Mouse (Mus musculus) lung, postnatal 14 days (tissue): ENCODE measurements around the gene Bco1.

Experiments
- DNase-seq: peaks from one replicate; pipeline ENCODE4 v3.0.0; 2021

Gene Bco1

GRCm38 (mm10) chr8:117094053-117094452 lies 1.6 kb upstream of the Bco1 start:
- peak; percentile 36 for DNase-seq

GRCm38 (mm10) chr8:117097051-117097563 lies 1.5 kb downstream of the Bco1 start:
- no peak for DNase-seq

DNA sequence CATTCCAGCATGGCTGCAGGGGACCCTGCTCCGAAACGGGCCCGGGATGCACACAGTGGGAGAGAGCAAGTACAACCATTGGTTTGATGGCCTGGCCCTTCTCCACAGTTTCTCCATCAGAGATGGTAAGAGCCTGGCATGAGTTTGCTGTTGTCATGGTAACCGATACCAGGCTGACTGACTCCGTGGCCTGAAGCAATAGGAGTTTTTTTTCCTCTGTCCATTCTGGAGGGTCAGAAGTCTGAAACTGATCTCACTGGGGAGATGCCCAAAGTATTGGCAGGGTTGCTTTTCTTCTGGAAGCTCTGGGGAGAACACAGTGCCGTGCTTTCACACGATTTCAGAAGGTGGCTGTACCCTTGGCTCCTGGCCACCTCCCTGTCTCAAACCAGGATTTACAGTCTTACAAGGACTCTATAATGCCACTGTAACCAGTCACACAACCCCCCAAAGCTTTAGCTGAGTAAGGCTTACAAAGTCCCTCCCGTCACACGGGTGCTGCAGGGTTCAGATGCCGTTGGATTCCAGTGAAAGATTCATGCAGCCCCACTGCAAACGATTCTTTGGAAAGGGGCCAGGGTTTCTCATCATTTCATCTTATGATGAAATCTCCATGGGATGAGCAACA lies 2.0 kb downstream of the Bco1 start:
- peak; percentile 23 for DNase-seq

GRCm38 (mm10) chr8:117107533-117107932 lies 11.9 kb downstream of the Bco1 start:
- peak; percentile 83 for DNase-seq

DNA sequence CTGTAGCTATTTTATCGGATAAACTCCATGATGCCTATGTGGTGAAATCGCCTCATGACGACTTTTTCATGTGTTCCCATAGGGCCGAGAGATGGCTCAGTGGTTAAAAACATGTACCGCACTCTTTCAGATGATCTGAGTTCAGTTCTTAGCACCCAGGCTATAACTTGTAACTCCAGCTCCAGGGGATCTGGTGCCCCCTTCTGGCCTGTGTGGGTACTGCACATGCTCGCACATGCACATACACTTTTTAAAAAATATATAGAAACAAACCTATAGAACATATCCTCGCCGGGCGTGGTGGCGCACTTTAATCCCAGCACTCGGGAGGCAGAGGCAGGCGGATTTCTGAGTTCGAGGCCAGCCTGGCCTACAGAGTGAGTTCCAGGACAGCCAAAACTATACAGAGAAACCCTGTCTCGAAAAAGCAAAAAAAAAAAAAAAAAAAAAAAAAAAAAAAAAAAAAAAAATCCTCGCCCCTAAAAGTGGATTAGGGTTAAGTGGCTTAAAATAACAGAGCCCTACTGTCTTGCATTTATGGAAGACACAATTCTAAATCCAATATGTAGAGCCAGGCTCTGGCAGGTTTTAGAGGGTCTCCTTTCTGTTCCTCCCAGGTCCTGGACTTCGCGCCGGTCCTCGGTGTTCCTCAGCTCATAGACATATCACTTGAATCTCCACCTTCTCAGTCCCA lies 13.5 kb downstream of the Bco1 start:
- no peak for DNase-seq

- peak; percentile 87 for DNase-seq
Observed at GRCm38 (mm10) chr8:117109801-117110390, 14.2 kb downstream of the Bco1 start.

DNA sequence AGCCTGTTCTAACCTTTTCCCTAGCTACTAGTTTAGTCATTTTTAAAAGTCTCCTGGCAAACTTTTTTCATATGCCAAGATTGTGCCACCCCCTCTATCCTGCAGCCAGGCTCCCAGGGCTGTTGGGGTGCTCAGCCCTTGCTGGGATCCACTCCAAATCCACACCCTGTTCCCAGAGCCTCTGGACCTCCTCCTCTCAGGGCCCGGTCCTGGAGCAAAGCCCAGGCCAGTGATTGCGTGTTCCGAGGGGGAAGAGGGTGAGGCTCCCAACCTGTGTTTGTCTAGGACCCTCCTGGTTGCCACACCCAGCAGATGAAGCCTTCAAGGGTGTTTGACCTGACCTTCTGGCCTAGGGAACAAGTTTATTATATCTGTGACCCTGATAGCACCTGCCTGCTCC lies 16.0 kb downstream of the Bco1 start:
- DNase-seq: peak; percentile 66

GRCm38 (mm10) chr8:117112261-117112660 lies 16.6 kb downstream of the Bco1 start:
- peak; percentile 14 for DNase-seq

- DNase-seq: no peak
Observed at GRCm38 (mm10) chr8:117115094-117115493, 19.4 kb downstream of the Bco1 start.

- peak; percentile 65 for DNase-seq
Observed at GRCm38 (mm10) chr8:117115676-117116446, 20.2 kb downstream of the Bco1 start.

GRCm38 (mm10) chr8:117116534-117116933 lies 20.9 kb downstream of the Bco1 start:
- no peak for DNase-seq

GRCm38 (mm10) chr8:117118409-117118808 lies 22.8 kb downstream of the Bco1 start:
- DNase-seq: no peak

GRCm38 (mm10) chr8:117121277-117121676 lies 25.6 kb downstream of the Bco1 start:
- no peak for DNase-seq

- no peak for DNase-seq
Observed at GRCm38 (mm10) chr8:117123850-117124633, 28.4 kb downstream of the Bco1 start.

GRCm38 (mm10) chr8:117125854-117126253 lies 30.2 kb downstream of the Bco1 start:
- no peak for DNase-seq

DNA sequence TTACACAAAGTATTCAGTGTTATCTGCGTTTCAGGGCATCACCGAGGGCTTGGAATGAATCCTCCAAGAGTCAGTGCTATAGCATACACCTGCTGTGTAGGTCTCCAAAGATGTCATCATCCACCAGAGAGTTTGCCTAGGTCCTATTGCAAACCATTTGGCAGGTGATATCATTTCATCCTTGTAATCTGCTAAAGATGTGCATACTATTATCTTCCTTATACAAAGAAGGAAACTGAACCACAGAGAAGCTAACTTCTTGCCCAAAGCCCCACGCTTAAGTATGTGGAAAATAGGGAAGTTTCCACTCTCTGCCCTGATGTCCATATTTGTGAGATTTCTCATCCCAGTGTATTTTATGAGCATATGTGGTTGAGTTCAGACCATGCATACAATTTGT lies 30.8 kb downstream of the Bco1 start:
- no peak for DNase-seq

- no peak for DNase-seq
Observed at GRCm38 (mm10) chr8:117127063-117127462, 31.4 kb downstream of the Bco1 start.

DNA sequence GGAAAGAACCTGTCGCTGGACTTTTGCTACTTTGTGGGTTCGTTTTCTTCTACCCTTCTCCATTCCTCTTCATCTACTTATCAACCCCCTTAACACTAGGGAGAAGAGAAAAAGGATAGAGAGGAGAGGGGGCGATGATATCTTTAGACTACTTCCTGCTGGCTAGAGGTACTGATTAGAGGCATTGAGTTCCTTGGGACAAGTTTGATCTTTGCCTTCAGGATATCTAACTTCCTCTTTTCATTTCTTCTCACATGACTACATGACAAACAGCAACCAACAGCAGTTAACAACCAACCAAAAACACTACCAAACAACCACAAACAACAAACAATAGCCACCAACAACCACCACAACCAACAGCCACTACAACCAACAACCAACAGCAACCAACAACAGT lies 38.0 kb downstream of the Bco1 start:
- no peak for DNase-seq

DNA sequence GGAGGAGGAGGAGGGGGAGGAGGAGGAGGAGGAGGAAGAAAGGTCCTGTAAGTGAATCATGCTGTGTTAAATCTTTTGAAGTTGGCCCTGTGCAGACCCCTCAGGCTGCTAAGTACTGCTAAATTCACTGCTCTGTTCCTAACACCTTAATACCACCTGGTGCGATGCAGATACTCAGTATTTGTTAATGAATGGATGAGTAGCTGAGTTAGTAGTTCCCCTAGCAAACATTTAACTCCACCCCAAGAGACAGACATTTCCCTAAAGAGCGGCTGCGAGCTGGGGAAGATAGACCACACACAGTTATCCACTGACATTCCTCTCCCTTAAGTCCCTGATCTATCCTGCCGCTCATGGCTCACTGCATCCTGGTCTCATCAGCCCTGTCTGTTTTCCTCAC lies 40.7 kb downstream of the Bco1 start:
- no peak for DNase-seq

DNA sequence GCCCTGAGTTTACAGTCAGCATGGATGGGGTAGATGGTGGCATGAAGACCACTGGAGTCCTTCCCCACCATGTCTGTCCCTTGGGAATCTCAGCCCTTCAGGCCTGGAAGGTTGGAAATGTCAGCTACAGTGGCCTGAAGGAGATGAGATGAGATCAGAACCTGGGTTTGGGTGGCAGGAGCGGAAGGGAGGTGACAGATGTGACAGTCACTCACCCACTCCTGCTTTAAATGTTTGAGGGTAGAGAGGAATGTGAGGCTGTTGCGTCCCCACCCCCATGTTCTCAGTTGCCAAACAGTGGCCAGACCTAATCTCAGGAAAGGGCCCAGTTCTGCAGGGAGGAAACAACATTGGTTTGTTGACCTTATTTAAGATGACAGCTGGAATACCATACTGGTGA lies 41.1 kb downstream of the Bco1 start:
- no peak for DNase-seq

- no peak for DNase-seq
Observed at GRCm38 (mm10) chr8:117137357-117137756, 41.7 kb downstream of the Bco1 start.

- no peak for DNase-seq
Observed at GRCm38 (mm10) chr8:117148520-117148919, 52.9 kb downstream of the Bco1 start.

DNA sequence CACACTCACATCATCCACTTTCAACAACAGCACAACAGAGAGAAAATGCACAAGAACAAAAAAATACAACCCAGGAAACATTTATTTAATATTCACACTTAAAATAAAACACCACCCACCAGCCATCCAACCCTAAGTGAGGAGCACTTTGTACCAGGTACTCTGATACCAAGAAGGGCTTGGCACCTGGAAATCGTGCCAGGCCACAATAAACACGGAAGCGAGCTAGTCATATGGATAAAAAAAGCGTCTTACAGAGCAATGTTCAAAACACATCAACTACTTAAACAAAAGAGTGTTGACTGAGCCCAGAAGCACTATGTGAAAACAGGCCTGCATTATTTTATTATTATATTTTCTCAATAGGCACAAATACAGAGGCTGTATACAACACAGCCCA lies 60.5 kb downstream of the Bco1 start:
- DNase-seq: no peak
